Mouse (Mus musculus) right cerebral cortex, postnatal 14 days (tissue): Measurements from ENCODE around the gene Eef2k.

Source experiments
- DNase-seq: peaks from one replicate; pipeline ENCODE4 v3.0.0; 2022

Gene Eef2k

GRCm38 (mm10) chr7:120842345-120843036 lies at the start of gene Eef2k:
Eef2k (plus strand) TSS chr7:120842831.
- DNase-seq = peak; percentile 82

GRCm38 (mm10) chr7:120795544-120795943 lies 47.1 kb upstream of the Eef2k start:
- DNase-seq = no peak

DNA sequence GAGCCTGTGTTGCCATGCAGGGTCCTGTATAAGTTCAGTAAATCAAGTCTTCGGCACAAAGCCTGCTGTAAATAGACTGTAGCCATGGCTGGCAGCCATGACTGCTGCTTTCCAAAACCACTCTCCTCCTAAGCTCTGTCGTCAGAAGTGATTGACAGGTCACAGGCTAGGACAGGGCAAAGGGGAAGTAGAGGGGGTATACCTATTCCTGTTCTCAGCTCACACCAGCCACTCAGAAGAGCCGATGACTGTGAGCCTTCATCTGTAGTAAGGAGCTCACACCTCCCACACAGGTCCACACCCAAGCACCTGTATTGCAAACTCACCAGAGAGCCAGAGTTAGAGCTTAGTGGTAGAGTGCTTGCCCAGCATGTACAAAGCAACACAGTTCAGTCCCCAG lies 46.3 kb upstream of the Eef2k start:
- DNase-seq = no peak

DNA sequence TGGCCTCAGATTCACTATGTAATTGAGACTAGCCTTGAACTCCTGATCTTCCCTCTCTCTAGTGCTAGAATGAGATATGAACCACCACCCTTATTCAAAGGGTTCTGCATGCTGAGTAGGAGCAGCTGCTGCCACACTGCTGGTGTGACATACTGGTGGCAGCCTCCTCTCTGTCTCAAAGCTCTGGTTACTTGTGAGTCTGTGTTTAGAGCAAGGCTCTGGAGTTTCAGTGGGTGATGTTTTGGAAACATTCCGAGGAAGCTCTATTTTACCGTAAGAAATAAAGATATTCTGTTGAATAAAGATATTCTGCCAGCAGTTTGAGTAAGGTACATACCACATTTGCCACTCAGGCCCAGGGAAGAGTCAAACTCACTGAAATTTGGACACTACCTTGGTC lies 39.4 kb upstream of the Eef2k start:
- DNase-seq = no peak

- no peak for DNase-seq
These were observed 32.9 kb upstream of the Eef2k start for GRCm38 (mm10) chr7:120809705-120810104.

- DNase-seq = no peak
These were observed 30.7 kb upstream of the Eef2k start, which contains the start of gene Gm5737 for GRCm38 (mm10) chr7:120811834-120812415. Gm5737 (plus strand) TSS chr7:120812365.

DNA sequence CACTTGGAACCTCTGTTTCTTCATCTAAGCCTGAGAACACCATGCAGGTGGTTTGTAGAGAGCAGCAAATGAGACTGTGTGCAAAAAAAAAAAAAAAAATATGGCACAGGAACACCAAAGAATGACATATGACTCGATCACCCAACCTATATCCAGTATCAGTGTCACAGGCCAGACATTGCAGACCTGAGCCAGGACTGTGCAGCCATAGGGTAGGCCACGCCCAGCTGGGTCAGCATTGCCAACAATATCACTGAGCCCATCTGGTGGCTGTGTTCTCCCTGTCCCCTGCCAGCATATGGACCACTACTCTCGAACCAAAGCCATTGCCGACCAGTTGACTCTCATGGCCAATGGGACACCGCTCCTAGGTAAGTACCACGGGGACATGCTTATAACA lies 25.1 kb upstream of the Eef2k start:
- no peak for DNase-seq

DNA sequence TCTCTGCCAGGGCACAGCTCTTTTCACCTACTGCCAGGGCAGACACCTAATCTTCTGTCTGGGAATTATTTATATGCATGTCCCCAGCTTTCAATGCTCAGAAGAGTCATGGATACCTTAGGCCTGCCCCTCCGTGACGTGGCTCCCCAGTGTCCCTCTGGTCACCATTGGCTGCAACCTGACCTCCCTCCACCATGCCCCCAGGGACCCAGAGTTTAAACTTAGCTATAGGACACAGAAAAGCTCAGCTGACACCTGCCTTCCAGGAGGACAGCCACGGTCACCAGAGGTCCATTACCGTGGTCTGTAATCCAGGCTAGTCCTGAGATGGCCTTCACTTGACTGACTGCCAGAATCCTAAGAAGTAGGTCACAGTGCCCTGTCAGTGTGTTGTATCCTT lies 23.2 kb upstream of the Eef2k start:
- no peak for DNase-seq

DNA sequence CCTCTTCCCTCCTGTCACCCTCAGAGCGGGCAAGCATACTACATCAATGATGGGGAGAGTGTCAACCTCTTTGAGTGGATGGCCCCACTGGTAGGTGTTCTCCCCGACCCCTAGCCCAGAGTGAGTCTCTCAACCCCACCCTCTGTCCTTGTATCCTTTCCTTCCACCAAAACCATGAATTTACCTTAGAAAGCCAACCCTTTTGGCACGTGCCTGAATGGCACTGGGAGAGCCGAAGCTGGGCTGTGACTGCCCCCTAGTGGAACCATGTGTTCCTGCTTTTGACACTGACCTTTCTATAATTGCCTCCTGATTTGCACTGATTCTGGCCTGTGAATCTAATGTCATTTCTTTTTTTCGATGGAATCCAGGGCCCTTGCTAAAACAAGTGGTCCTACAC lies 19.4 kb upstream of the Eef2k start:
- peak; percentile 72 for DNase-seq

GRCm38 (mm10) chr7:120825097-120825496 lies 17.5 kb upstream of the Eef2k start:
- no peak for DNase-seq

- DNase-seq = peak; percentile 53
These were observed 16.2 kb upstream of the Eef2k start for GRCm38 (mm10) chr7:120826408-120826807.

DNA sequence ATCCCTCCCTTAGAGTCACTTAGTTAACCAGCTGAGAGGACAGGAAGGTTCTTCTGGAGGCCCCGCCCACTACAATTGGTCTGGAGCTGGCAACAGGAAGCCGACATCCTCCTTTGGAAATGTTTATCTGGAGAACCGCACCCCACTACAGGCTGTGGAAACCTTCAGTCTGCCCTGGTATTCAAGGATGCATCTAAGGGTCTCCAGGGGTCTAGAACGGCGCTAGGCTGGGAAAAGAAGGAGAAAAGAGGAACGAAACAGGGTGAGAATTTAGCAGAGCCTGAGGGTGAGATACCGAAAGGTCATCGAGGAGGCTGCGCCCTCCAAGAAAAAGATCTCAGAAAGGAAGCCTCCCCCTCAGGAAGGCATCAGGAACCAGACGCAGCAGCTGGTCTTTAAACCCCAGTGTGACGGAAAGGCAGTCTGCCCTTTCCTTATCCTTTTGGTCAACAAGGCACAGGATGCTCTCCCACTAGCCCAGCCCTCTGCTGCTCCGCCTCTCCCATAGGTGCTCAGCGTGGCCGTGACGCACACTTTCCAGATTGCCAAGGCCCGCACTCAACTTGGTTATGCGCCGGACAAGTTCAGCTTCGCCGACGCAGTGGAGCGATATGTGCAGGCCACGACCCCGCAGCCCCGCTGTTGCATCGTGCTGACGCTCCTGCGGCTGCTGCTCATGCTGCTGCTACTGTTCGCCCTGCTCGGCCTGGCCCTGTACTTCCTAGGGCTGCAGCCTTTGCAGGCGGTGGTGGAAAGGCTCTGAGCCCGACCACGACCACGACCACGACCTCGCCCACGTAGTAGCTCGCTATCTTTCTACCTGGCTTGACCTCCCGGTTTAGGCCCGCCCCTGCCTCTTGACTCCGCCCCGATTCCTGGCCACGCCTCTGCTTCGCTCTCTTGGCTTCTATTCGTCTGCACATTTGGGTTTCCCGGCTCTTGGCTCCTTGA lies 11.9 kb upstream of the Eef2k start:
- DNase-seq = peak; percentile 36

DNA sequence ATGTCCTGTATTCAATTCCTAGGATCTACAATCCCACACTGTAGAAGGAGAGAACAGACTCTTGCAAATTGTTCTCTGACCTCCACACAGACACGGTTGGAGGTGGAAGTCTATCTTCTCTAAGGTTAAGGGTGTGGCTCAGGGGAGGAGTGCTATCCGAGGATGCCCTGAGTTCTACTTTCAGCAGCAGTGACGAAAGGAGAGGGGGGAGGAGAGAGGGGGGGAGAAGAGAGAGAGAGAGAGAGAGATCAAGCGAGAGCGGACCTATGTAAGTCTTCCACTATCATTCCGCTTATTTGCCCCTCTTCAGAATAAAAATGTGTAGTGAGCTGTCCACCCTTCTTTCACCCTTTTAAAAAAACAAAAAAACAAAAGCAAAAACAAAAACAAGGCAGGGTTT lies 8.2 kb upstream of the Eef2k start:
- DNase-seq = no peak

DNA sequence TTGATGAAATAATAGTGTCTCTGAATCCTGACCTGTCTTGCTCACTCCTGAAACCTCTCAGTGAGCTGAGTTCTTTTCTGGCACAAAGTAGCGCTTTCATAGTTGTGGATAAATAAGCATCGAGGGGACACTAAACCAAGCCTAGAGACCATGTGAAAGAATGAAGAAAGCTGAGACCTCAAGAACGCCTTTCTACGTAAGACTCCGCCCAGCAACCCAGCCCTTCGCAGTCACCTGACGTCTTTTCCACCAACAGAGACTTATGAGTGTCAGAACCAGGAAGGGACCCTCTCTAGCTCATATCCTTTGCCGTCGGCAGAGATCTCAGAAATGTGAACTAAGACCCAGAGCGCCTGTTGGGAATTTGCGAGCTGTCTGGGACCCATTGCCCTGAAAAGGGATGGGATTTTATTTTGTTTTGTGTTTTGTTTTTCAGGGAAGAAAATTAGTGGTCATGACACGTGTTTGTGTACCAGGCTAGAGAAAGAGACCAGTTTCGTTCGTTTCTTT lies 7.7 kb upstream of the Eef2k start:
- DNase-seq = peak; percentile 57

DNA sequence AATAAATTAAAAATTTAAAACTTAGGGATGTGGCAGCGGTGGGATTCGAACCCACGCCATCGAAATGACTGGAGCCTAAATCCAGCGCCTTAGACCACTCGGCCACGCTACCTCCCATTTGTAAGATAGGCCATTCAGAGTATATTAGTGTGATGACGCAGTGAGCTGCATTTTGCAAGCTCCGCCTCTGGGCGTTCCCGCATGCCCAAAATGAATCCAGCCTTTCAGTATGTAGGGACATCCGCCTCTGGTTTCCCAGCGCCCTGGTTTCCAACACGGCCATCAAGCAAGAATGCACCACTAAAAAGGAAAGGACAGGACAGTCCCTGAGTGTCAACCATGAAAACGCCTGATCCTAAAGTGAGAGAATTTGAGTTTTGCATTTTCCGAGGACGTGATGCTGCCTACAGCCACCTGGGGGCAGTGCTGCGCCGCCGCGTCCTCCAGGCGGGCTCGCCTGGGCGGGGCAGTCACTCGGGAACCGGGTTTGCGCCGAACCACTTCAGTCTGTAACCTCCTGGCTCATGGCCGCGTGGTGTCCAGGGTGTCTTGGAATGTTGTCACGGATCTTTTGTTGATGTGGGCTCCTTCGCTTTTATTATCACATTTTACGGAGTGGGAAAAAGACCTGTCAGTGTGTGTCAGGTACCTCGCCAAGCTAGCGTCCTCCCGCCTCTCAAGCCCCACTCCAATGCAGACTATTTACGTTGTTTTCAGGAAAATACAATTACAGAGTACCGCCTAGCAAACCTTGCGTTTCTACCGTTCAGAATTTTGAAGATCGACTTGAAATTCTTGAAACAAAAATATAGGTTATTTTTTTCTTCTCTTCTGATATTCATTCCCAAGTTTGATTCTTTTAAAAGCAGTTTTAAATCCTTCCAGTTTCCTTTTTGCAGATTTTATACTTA lies 6.9 kb upstream of the Eef2k start:
- DNase-seq = peak; percentile 88

DNA sequence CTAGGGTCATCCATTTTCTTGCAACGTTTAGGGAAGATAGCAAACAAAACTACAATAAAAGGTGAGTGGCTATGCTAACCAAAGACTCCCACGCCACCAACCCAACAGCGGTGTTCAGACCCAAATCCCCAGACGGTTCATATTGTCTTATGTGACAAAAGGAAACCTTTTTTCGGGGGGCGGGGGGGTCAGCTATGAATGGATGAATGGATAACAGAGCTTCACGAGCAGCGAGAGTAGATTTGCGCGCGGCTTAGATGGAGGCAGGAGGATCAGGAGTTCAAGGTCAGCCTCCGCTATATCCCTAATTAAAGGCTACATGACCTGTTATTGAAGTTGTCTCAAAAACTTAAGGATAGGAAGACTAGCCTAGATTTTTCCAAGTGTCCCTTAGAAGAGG lies 6.3 kb upstream of the Eef2k start:
- no peak for DNase-seq

DNA sequence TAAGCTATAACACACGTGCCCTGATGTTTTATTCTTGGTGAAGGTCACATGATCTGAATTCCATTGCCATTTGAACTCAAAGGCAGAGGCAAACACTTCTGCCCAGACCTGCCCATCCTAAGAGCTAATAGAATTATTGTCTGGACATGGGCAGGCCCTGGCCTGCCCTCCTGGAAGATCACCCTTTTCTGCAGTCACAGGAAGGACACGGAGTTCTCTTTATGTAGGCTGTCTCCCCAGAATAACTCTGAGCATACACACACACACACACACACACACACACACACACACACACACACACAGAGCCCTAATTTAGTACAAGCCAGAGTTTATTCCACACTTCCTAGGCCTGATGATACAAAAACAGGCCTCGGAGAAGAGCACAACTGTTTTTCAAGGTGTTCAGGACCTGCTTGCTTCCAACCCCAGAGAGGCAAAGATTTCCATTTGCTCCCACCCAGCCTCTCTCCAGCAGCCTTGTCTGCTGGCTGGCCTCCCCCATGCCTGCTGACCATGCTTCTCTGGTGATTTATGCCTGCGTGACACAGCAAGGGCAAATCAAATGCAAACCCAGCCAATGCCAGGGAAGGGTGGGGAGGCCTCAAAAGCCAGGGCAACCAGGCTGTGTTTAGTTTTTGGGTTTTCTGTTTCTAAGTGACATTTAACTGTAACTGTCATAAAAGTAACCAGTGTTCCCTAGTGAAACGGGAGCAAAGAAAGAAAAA lies 4.0 kb upstream of the Eef2k start:
- DNase-seq = no peak

DNA sequence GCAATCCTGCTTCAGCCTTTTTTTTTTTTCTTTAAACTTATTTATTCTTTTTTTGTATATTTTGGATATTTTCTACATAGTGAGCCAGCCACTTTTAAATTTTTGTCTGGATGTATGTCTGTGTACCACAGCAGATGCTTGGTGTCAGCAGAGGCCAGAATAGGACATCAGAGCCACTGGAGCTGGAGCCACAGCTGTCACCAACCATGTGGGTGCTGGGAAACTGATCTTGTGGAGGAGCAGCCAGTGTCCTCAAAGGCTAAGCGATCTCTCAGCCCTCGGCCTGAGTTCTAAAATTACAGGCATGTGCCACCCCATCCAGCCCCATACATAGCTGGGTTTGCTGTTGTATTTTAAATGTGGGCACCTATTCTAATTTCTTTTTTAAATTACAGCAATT lies 2.8 kb upstream of the Eef2k start:
- DNase-seq = no peak

DNA sequence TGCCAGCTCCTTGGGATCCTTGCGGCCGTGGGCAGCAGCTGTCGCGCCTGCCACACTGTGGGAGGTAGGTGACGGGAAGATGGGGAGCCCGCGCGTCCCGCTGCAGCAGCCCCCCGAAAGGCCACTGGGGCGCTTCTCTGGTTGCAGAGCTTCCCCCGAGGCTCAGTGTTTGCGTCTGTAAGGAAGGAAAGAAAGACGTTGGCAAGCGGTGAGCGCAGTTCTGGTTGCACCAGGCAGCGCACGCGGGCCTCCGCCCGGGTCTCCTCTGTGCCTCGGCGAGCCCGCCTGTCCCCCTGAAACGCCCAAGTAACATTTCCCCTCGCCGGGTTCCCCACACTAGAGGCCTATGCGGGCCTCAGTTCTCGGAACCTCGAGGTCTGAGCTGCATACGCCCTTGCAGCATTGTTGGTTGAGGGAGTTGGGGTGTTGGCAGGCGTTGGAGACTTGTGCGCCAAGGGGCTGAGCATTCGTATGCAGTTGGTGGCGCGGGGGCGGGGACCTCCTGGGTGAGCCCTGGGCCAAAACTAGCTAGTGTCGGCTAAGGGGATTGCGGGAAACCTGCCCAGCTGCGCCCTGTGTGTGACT lies 498 bp downstream of the Eef2k start:
- DNase-seq = peak; percentile 89

DNA sequence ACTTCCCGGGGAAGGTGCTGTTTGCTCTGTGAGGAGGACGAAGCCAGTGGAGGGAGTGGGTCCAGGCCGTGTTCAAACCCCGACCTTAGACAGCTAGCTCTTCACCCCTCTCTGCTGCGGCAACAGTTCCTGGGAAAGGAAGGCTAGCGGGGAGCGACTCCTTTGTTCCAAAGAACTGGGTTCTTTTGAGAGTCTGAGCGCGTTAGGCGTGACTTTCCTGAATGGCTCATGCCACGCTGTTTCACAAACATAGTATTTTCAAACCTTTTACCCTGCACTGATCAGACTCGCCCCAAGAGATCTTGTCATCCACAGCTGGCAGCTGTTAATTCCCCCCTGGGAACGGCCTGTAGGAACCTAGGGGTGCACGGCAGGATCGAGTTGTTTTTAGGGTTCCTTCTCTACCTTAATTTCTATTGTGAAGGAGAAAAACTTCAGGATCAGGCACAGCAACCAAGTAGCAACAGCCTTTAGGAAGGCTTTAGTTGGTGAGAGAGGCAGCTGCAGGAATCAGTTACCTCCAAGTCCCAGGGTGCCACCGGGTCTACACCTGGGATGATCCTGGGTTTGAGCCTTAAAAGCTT lies 1.3 kb downstream of the Eef2k start:
- no peak for DNase-seq

GRCm38 (mm10) chr7:120844689-120845088 lies 2.1 kb downstream of the Eef2k start:
- no peak for DNase-seq
